Mouse (Mus musculus): ENCODE data around the gene Mepce.
A peak's percentile ranks its signal among the peaks of the same experiment; 100 is the strongest.

Gene Mepce

DNA sequence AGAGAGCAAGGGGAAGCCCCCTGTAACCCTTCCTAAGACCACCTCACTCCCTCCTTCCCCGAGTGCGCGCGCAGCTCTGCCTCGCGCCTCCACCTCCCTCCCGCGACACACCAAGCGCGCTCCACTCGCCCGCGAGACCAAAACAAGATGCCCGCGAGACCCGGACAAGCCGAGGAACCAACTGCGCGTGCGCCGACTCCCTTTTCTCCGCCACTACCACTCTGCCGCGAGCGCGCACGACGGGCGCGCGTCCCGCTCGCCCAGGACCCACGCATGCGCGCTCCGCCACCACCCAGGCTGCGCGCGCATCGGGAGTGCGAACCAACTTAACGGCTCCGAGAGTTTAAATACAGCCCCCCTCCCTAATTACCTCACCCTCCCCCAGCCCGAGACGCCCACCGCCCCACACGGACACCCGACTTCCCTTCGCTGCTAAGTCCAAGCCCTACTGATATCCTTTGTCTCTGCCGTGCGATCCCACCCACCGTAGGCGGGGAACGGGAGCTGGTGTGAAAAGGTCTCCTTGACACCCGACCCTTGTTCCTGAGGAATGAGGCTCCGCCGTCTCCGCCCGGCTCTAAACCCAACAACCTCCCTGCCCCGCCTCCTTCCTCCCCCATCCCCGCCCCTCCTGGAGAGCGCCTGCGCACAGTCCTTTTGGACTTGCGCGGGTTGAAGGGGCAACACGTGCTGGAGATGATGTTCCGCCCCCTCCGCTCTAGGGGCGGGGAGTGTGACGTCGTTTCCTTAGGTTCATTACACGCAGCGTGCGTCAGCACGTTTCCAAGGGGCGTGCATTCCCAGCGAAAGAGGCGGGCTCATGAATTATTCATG is 1.1 kb downstream of the Mepce start:
- peak; percentile 100 for DNase-seq

DNA sequence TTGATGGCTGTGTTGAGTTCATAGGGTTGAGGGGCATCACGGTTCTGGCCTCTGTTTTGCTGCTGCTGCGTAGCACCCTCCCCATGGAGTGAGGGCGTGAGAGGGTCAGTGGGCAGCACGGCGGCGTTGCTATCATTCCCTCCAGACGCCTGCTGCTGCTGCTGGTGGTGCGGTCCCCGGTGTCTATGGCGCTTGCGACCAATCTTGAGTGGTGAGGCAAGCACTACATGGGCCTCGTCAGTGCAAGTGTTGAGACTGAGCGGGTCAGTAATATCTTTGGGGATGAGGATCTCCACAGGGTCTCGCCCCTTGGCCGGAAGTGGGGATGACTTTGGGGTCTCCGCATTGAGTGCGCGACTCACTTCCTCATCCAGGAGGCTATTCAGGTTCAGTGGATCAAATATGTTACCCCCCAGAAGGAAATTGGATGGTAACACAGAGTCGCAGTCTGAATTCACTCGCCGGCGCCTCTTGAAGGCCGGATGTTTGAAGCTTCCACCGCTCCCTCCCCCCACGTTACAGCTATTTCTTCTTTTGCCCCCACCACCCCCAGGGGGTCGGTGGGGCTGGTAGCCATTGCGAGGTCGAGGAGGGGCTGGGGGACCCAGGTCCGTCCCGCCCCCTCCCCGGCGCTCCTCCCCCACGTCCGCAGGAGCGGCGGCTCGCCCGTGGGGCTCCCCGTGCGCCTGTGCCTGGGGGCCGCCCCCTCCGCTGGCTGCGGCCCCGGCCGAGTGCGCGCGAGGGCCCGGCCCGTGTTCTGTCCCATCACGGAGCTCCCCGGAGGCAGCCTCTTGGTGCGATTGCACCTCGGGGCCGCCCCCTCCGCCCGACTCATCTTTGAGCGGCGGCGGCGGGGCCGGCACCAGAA is 2.1 kb downstream of the Mepce start:
- no peak for DNase-seq

- no peak for DNase-seq
Measured at GRCm38 (mm10) chr5:137784546-137784945, 2.9 kb downstream of the Mepce start.

DNA sequence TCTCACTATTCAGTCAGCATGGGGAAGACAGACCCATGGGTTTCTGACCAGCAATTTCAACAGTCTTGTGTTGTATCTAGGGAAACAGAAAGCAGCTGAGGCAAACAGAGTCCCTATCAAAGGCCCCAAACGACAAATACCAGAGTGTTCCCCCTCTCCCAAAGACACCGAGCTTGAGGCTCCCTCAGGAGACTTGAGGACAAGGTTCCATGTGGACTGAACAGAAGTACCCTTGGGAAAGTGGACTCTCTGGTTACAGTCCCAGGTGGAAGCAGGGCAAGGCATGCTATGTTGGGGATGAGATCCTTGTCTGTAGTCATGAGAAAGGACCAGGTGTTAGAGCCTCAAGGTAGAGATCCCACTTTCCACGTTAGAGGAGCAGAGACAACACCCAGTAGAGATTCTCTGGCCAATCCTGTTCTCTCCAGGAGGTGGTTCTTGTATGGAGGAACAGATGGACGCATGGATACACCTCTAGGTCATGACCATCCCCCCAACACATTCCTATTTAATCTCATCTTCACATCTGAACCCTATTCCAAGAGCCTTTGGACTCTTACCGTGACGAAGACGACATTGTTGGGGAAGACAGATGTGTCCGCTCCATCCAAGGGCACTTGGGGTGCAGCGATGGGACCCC is 3.4 kb downstream of the Mepce start:
- no peak for DNase-seq

DNA sequence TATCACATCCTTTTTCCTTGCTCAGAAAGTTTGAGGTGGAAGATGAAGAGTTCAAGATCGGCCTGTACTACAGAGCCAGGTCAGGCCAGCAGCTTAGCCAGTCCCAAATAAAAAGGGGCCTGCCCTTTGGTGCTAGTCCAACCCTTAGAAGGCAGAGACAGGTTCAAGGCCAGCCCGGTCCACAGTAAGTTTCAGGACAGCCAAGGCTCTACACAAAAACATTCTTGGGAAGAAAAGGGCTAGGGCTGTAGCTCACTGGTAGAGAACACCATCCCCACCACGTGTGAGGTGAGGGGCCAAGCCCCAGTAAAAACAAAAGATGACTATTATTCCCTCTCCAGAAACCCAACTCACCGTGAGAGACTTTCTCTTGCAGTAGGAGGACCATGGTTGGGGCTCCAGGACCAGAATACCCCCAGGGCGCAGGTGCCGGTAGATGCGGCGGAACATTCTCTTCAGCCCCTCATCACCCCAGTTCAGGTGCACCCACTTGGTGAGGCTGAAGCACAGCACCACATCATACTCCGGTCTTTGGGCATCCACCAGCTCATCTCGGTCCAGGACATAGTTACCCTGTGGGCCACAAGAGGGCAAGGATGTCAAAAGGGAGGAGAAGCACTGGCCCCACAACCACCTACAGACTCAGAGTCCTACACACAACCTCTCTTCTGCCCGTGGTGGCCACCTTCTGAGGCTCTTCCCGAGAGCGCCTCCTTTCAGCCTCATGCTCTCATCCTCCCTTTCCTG is 4.5 kb downstream of the Mepce start:
- DNase-seq, result no peak

DNA sequence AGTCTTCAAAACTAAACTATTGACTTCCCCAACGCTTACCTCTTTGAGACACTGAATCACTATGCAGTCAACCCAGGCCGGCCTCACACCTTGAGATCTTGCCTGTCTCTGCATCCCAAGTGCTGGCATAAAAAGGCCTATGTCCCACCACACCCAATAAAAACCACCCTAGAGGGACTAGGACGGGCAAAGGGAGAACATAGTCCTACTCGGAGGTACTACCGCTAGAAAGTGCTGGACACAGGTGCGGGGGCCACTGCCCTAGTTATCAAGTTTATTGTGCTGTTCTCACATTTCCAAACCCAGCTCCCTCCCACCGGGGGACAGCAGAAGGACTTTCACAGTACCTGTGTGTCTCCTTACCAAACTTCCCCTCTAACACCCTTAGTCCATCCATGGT is 5.8 kb downstream of the Mepce start:
- DNase-seq, result no peak

DNA sequence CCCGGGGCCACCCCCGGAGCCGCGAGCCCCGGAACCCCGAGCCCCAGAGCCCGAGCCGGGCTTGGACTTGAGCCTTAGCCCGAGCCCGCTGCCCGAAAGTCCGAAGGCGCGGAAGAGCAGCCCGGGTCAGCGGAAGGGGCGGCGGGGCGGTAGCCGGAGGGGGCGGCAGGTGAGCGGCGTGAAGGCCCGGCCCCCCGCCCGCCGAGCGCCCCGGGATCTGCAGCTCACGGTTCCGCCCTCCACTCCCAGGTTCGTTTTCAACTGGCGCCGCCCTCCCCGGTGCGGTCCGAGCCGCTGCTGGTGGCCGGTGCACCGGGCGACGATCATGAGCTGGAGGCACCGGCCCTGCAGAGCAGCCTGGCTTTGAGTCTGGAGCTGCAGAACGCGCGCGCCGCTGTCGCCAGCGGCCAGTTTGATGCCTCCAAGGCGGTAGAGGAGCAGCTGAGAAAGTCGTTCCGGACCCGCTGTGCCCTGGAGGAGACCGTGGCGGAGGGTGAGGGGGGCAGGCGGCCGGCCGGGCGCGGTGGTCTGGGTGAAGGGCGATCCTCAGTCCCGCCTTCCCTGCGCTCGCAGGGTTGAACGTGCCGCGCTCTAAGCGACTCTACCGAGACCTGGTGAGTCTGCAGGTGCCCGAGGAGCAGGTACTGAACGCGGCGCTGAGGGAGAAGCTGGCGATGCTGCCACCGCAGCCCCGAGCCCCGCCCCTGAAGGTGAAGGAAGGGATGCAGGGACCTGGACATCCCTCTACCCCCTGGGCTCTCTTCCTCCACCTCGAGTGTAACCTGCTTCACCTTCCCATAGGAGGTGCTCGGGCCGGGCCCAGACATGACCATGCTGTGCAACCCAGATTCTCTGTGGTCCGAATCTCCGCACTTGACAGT is 8.2 kb downstream of the Mepce start:
- no peak for DNase-seq

GRCm38 (mm10) chr5:137778635-137779034 is 8.8 kb downstream of the Mepce start, which contains the start of gene Ppp1r35:
TSS of gene Ppp1r35 (plus strand) at chr5:137778849.
- DNase-seq, result peak; percentile 96

DNA sequence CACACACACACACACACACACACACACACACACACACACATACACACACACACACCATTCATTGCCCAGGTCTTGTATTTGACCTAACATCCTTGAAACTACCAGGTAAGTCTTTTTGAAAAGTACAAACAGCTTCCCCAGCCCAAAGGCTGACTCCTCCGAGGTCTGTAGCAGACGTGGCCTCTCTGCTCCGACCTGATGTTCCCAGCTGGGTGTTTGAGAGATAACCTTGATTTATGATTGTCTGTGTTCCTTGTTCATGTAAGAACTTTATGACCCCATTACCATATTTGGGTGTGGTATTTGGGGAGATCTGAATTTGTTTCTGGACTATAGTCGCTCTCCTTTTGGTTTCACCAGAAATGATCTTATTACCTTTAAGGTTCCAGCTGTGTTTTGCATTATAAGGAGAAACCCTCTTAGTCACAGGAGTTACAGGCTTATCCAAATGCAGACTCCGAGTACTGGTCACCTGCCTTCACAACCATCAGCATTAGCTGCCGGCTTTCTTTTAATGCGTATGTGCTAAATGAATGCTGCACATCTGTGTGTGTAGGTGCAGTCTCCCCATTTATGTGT is 10.1 kb downstream of the Mepce start:
- no peak for DNase-seq

GRCm38 (mm10) chr5:137776408-137776918 is 11.0 kb downstream of the Mepce start:
- no peak for DNase-seq

- no peak for DNase-seq
Measured at GRCm38 (mm10) chr5:137775587-137776290, 11.7 kb downstream of the Mepce start.

- no peak for DNase-seq
Measured at GRCm38 (mm10) chr5:137772755-137773154, 14.7 kb downstream of the Mepce start.

- no peak for DNase-seq
Measured at GRCm38 (mm10) chr5:137770709-137771108, 16.7 kb downstream of the Mepce start.

DNA sequence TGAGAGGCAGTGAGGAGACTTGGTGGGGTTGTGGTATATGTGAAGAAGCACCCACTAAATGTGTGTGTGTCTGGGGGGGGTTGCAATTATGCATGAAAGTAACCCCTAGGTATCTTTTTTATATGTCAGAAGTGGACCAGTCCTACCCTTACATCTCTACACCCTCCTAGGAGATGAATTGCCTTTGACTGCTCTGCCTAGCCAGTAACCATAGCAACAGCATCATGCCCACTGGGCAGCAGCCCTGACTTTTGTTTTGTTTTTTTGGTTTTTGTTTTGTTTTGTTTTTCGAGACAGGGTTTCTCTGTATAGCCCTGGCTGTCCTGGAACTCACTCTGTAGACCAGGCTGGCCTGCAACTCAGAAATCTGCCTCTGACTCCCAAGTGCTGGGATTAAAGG is 19.0 kb downstream of the Mepce start:
- no peak for DNase-seq

GRCm38 (mm10) chr5:137766270-137766669 is 21.2 kb downstream of the Mepce start:
- DNase-seq, result no peak

DNA sequence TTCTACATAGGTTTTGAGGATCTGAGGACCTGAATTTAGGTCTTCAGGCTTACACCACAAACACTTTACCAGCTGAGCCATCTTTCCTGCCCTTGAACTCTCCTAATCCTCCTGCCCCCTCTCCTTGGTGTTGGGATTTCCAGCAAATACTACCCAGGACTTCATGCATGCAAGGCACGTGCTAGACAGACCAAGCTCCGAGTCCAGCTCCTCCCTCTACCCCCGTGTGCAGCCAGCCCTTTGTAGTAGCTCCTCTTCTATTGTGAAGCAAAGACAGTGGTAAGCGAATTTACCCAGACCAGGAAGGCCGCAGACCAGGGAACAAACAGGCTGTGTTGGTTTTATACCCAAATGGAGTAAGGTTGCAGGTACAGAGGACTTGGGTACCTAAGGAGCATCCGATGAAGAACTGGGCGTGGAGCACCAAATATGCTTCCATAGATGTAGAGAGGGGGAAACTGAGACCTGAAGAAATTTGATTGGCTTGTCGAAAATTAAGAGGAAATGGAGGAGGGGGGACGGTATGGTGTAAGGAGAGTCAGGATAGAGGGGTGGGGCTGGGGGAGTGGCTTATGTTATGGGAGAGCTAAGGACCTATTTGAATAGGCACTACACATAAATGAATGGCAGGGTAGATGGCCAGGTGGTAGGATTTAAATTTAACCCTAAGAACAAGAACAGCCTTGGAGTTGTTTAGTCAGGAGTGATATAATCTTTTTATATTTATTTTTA is 22.7 kb downstream of the Mepce start:
- no peak for DNase-seq

- peak; percentile 81 for DNase-seq
Measured at GRCm38 (mm10) chr5:137759971-137760412, 27.5 kb downstream of the Mepce start.

GRCm38 (mm10) chr5:137758921-137759534 is 28.4 kb downstream of the Mepce start:
- DNase-seq, result no peak

- peak; percentile 76 for DNase-seq
Measured at GRCm38 (mm10) chr5:137757887-137758286, 29.6 kb downstream of the Mepce start.

All from right cerebral cortex, postnatal 14 days (tissue).